Mouse (Mus musculus): ENCODE measurements around the gene Ak5.

- TF ChIP-seq CTCF (conservative IDR thresholded peaks at IDR 0.05; ENCODE audit: low read length) (no peak), POU5F1 (IDR thresholded peaks at IDR 0.05; ENCODE audit: borderline replicate concordance, low read length) (no peak), NANOG (IDR thresholded peaks at IDR 0.05; ENCODE audit: borderline replicate concordance, low read length) (no peak)
Measured at GRCm38 (mm10) chr3:152620058-152620457, 48.1 kb downstream of the Ak5 start.
